Mouse (Mus musculus) cortical plate, adult 2 months (tissue): ENCODE measurements around the gene Cactin.

Source experiments
- CTCF ChIP-seq: fragments of 200-500 bp; IDR thresholded peaks from 2 replicates; pipeline ENCODE4 v1.5.1; 2011; ENCODE audit warnings: mild to moderate bottlenecking, control low read depth, low read length; ENCODE audit not compliant: insufficient read depth; ENCODE audit errors: extremely low read depth
- POLR2A ChIP-seq: fragments of 200-500 bp; IDR thresholded peaks from 2 replicates; pipeline ENCODE4 v1.6.1; 2011; ENCODE audit warnings: mild to moderate bottlenecking, low read length, control low read depth; ENCODE audit not compliant: insufficient read depth; ENCODE audit errors: extremely low read depth

DNA sequence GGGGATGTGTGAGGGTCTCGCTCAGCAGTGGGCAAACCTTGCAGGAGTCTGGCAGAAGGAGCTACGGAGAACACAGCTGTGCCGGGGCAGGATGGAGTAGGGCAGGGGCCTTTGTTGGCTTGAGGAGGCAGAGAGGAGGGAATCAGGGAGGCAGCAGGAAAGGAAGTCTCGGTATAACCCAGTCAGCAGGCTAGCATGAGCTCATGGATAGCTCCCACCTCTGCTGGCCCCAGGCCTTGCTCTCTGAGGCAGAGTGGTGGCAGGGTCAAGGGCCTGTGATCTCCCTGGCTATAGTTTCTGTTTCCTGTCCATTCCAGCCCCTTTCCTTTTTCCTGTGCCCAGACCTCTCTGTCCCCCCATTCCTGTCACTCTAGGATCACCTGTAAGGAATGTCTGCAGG, 18.6 kb upstream of the Cactin start:
- TF ChIP-seq CTCF (no peak), POLR2A (no peak)
